Comparison of ENCODE assay signal across 8 mouse cellular contexts in the genomic region with DNA sequence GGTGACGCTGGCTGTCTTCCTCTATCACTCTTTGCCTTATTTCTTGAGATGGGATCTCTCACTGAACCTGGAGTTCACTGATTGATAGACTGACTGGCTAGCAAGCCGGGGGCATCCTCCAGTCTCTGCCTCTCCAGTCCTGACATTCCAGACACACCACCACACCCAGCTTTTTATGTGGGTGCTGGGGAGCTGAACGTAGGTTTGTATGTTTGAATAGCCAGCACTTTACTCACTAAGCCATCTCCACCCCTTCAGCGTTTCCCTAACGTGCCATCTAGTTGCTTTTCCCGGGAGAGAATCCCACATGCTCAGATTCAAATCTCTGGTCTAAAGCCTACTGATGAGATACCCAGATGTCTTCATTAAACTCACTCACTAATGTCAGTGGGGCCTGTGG. TPM values are rescaled to one million over a fixed set of nuclear protein-coding genes. Genes with fewer than 3 reads are reported as not detected.
DNase-seq lines count a peak whose midpoint lies in the region; ATAC-seq and TF ChIP-seq lines count a peak whose summit lies in the region.

No protein-coding gene starts in this region.

- H3K36me3 ChIP-seq in heart, embryonic 13.5 days, result no peaks in the 10 kb centered on the region
- no peaks in the 10 kb centered on the region for H3K36me3 ChIP-seq in lung, embryonic 16.5 days (ENCODE audit: control insufficient read depth, insufficient read depth, low read length)
- no peaks in the 10 kb centered on the region for H3K36me3 ChIP-seq in intestine, postnatal 0 days (ENCODE audit: control insufficient read depth, insufficient read depth)
- no peaks in the 10 kb centered on the region for H3K36me3 ChIP-seq in stomach, postnatal 0 days (ENCODE audit: control insufficient read depth, insufficient read depth, low read length)

- no peak for TF ChIP-seq EP300 in stomach, postnatal 0 days (optimal IDR thresholded peaks at IDR 0.05)

- peaks cover 46% of the 10 kb centered on the region for H3K4me1 ChIP-seq in heart, embryonic 13.5 days
- H3K4me1 ChIP-seq in lung, embryonic 16.5 days (replicated peaks; ENCODE audit: control insufficient read depth, insufficient read depth, low read length), result peaks cover 42% of the 10 kb centered on the region
- H3K4me1 ChIP-seq in intestine, postnatal 0 days (replicated peaks; ENCODE audit: control insufficient read depth, insufficient read depth, low read length), result no peaks in the 10 kb centered on the region
- 0 out of 2 replicates have a peak, but pooled peaks cover 7% of the 10 kb centered on the region for H3K4me1 ChIP-seq in stomach, postnatal 0 days (replicated peaks; ENCODE audit: control insufficient read depth, insufficient read depth)

- H3K27me3 ChIP-seq in heart, embryonic 13.5 days (replicated peaks), result no peaks in the 10 kb centered on the region
- H3K27me3 ChIP-seq in lung, embryonic 16.5 days (ENCODE audit: control insufficient read depth, insufficient read depth, low read depth, low read length), result no peaks in the 10 kb centered on the region
- no peaks in the 10 kb centered on the region for H3K27me3 ChIP-seq in intestine, postnatal 0 days (replicated peaks; ENCODE audit: control insufficient read depth, insufficient read depth, low read length)
- H3K27me3 ChIP-seq in stomach, postnatal 0 days (ENCODE audit: control insufficient read depth, insufficient read depth, low read length), result no peaks in the 10 kb centered on the region

- 63% methylated on average over 6 of the region's 6 CpGs for WGBS in heart, embryonic 13.5 days
- WGBS in lung, embryonic 16.5 days, result 32% methylated on average over 6 of the region's 6 CpGs
- 31% methylated on average over 6 of the region's 6 CpGs for WGBS in intestine, postnatal 0 days
- WGBS in stomach, postnatal 0 days, result 28% methylated on average over 6 of the region's 6 CpGs

- no peaks in the 10 kb centered on the region for H3K9me3 ChIP-seq in heart, embryonic 13.5 days
- no peaks in the 10 kb centered on the region for H3K9me3 ChIP-seq in lung, embryonic 16.5 days (ENCODE audit: control insufficient read depth, low read length)
- no peaks in the 10 kb centered on the region for H3K9me3 ChIP-seq in intestine, postnatal 0 days (ENCODE audit: control insufficient read depth)
- no peaks in the 10 kb centered on the region for H3K9me3 ChIP-seq in stomach, postnatal 0 days (ENCODE audit: control insufficient read depth, low read length)

- no peak overlapping the region; the same call in 1 of the 2 replicates for H3K9ac ChIP-seq in heart, embryonic 13.5 days
- no peak overlapping the region for H3K9ac ChIP-seq in lung, embryonic 16.5 days (ENCODE audit: low read length)
- H3K9ac ChIP-seq in intestine, postnatal 0 days (ENCODE audit: low read depth, low read length), result no peak overlapping the region
- H3K9ac ChIP-seq in stomach, postnatal 0 days (ENCODE audit: low read length), result 0 out of 2 replicates have a peak overlapping the region, but pooled peaks have one; percentile 18

- no peak for DNase-seq in heart, postnatal 25 days (ENCODE audit: low spot score)
- no peak for DNase-seq in lung, postnatal 25 days (ENCODE audit: low spot score)
- no peak for DNase-seq in stomach, postnatal 0 days (ENCODE audit: low spot score)
- no peak for DNase-seq in spleen, adult 12 weeks (ENCODE audit: low spot score)

- no peak overlapping the region for H3K4me3 ChIP-seq in heart, embryonic 13.5 days
- H3K4me3 ChIP-seq in lung, embryonic 16.5 days (ENCODE audit: low read length), result no peak overlapping the region
- no peak overlapping the region for H3K4me3 ChIP-seq in intestine, postnatal 0 days (ENCODE audit: low read depth, low read length)
- no peak overlapping the region for H3K4me3 ChIP-seq in stomach, postnatal 0 days (ENCODE audit: low read depth, low read length)

- no peak for TF ChIP-seq CTCF in intestine, postnatal 0 days (IDR thresholded peaks at IDR 0.05; ENCODE audit: low read depth)
- no peak for TF ChIP-seq CTCF in stomach, postnatal 0 days (IDR thresholded peaks at IDR 0.05; ENCODE audit: low read depth)

- intact Hi-C loops in heart, postnatal 25 days (cut with DNase I), result no loop called here

- H3K27ac ChIP-seq in heart, embryonic 13.5 days (replicated peaks), result peak overlapping the region; percentile 70
- peak overlapping the region; percentile 96 for H3K27ac ChIP-seq in lung, embryonic 16.5 days (ENCODE audit: low read length)
- H3K27ac ChIP-seq in intestine, postnatal 0 days (ENCODE audit: low read depth, low read length), result peak overlapping the region; percentile 22; the same call in 1 of the 2 replicates
- H3K27ac ChIP-seq in stomach, postnatal 0 days (replicated peaks), result peak overlapping the region; percentile 78

- no peak overlapping the region for H3K4me2 ChIP-seq in heart, embryonic 13.5 days
- H3K4me2 ChIP-seq in lung, embryonic 16.5 days (ENCODE audit: low read depth, low read length), result peak overlapping the region; percentile 20; the same call in 1 of the 2 replicates
- H3K4me2 ChIP-seq in intestine, postnatal 0 days (replicated peaks; ENCODE audit: low read depth), result no peak overlapping the region
- H3K4me2 ChIP-seq in stomach, postnatal 0 days (replicated peaks; ENCODE audit: low read depth), result no peak overlapping the region

- ATAC-seq in heart, embryonic 13.5 days (ENCODE audit: extremely low read depth, insufficient number of reproducible peaks, low FRiP score, low TSS enrichment), result no peak
- ATAC-seq in lung, embryonic 16.5 days (ENCODE audit: low read depth), result no peak
- ATAC-seq in intestine, postnatal 0 days, result no peak
- ATAC-seq in stomach, postnatal 0 days (ENCODE audit: low FRiP score, low TSS enrichment), result no peak
- ATAC-seq in CD4-positive, CD25-positive, alpha-beta regulatory T cell, adult 4 months, result no peak

RNA-seq across cellular contexts. Expression of a gene that starts 14.3 kb away (rescaled TPM):
- 6.2 and 7.0 TPM in 2 replicates for polyA plus RNA-seq in heart, embryonic 13.5 days (2015; fragmentation: Nextera tagmentation; extraction: Ambion mirVana)
- total RNA-seq in heart, postnatal 25 days (2021), result 10 to 100 TPM; 21.2 to 22.5 TPM
- 6.0 and 7.0 TPM in 2 replicates for polyA plus RNA-seq in lung, embryonic 16.5 days (2015; fragmentation: Nextera tagmentation; extraction: Ambion mirVana)
- polyA plus RNA-seq in intestine, postnatal 0 days (2015; fragmentation: Nextera tagmentation; extraction: Ambion mirVana), result 14.9 and 17.2 TPM in 2 replicates
- 11.8 and 12.2 TPM in 2 replicates for polyA plus RNA-seq in stomach, postnatal 0 days (2015; fragmentation: Nextera tagmentation; extraction: Ambion mirVana)
- 1 to 10 TPM; 3.0 to 5.8 TPM for polyA plus RNA-seq in CD4-positive, CD25-positive, alpha-beta regulatory T cell, adult 4 months (2017; shearing (Covaris generic))

RNA-seq across cellular contexts. Expression of a gene that starts 43.7 kb away (rescaled TPM):
- 523 and 569 TPM in 2 replicates for polyA plus RNA-seq in heart, embryonic 13.5 days (2015; fragmentation: Nextera tagmentation; extraction: Ambion mirVana)
- 100 to 1,000 TPM; 180 to 195 TPM for total RNA-seq in heart, postnatal 25 days (2021)
- 612 and 687 TPM in 2 replicates for polyA plus RNA-seq in lung, embryonic 16.5 days (2015; fragmentation: Nextera tagmentation; extraction: Ambion mirVana)
- polyA plus RNA-seq in intestine, postnatal 0 days (2015; fragmentation: Nextera tagmentation; extraction: Ambion mirVana), result 712 and 778 TPM in 2 replicates
- 768 and 843 TPM in 2 replicates for polyA plus RNA-seq in stomach, postnatal 0 days (2015; fragmentation: Nextera tagmentation; extraction: Ambion mirVana)
- 100 to 1,000 TPM; 155 to 182 TPM for polyA plus RNA-seq in CD4-positive, CD25-positive, alpha-beta regulatory T cell, adult 4 months (2017; shearing (Covaris generic))

RNA-seq across cellular contexts. Expression of a gene that starts 59.6 kb away (rescaled TPM):
- 3,954 and 4,354 TPM in 2 replicates for polyA plus RNA-seq in heart, embryonic 13.5 days (2015; fragmentation: Nextera tagmentation; extraction: Ambion mirVana)
- total RNA-seq in heart, postnatal 25 days (2021), result over 10,000 TPM; 12,975 to 13,062 TPM
- 758 and 782 TPM in 2 replicates for polyA plus RNA-seq in lung, embryonic 16.5 days (2015; fragmentation: Nextera tagmentation; extraction: Ambion mirVana)
- polyA plus RNA-seq in intestine, postnatal 0 days (2015; fragmentation: Nextera tagmentation; extraction: Ambion mirVana), result 1,318 and 1,424 TPM in 2 replicates
- 1,738 and 2,538 TPM in 2 replicates for polyA plus RNA-seq in stomach, postnatal 0 days (2015; fragmentation: Nextera tagmentation; extraction: Ambion mirVana)
- polyA plus RNA-seq in CD4-positive, CD25-positive, alpha-beta regulatory T cell, adult 4 months (2017; shearing (Covaris generic)), result 10 to 100 TPM; 25.6 to 42.4 TPM

Comparison
In these comparisons a context has a peak if more than half of its experiments do, and no peak if none do; other contexts are left out.
1. H3K27ac ChIP-seq: peak in every context shown above with its lines; median percentile 96 in lung, embryonic 16.5 days; 78 in stomach, postnatal 0 days; 70 in heart, embryonic 13.5 days; 22 in intestine, postnatal 0 days.
2. RNA of a gene that starts 59.6 kb away (polyA plus RNA-seq): 3,954 to 4,354 TPM in heart, embryonic 13.5 days, 1,738 to 2,538 TPM in stomach, postnatal 0 days, 1,318 to 1,424 TPM in intestine, postnatal 0 days and 758 to 782 TPM in lung, embryonic 16.5 days; 25.6 to 42.4 TPM in CD4-positive, CD25-positive, alpha-beta regulatory T cell, adult 4 months; every median in the first group is over 10 times any median in the second.